Mouse (Mus musculus) forebrain, postnatal 0 days (tissue): ENCODE measurements at regions not wholly inside any gene's neighbourhood (a gene's known extent, or its start where the extent isn't known, plus 50 kb on each side); places are given as distances from the start of the nearest gene placed in this dataset.

Experiments used
- ATAC-seq: fragments of 200-750 bp; cut with Nextera tagmentation; 2 replicates; pipeline ENCODE4 v1.8.0; 2017; ENCODE audit warnings: mild to moderate bottlenecking, moderate library complexity
- DNase-seq: peaks from one replicate; pipeline ENCODE4 v3.0.0-alpha.2; 2015
- H3K27ac ChIP-seq: fragments of 300-500 bp; sonication (generic); 2 replicates; pipeline ENCODE4 v1.5.1; 2014; ENCODE audit warnings: low read depth, mild to moderate bottlenecking, antibody characterized with exemption, low read length, moderate library complexity, mixed read lengths
- H3K27me3 ChIP-seq: fragments of 300-500 bp; sonication (generic); 2 replicates; pipeline ENCODE4 v1.6.1; 2014; ENCODE audit warnings: mild to moderate bottlenecking, low read length, mixed read lengths; ENCODE audit not compliant: insufficient read depth
- H3K36me3 ChIP-seq: fragments of 300-500 bp; sonication (generic); 2 replicates; pipeline ENCODE4 v1.6.1; 2014; ENCODE audit warnings: mild to moderate bottlenecking, moderate library complexity; ENCODE audit not compliant: insufficient read depth
- H3K4me1 ChIP-seq: fragments of 300-500 bp; sonication (generic); 2 replicates; pipeline ENCODE4 v1.6.1; 2014; ENCODE audit warnings: antibody characterized with exemption; ENCODE audit not compliant: insufficient read depth
- H3K4me2 ChIP-seq: fragments of 300-500 bp; sonication (generic); 2 replicates; pipeline ENCODE4 v1.6.1; 2014; ENCODE audit warnings: low read depth, mild to moderate bottlenecking, moderate library complexity
- H3K4me3 ChIP-seq: fragments of 300-500 bp; sonication (generic); 2 replicates; pipeline ENCODE4 v1.5.1; 2014; ENCODE audit warnings: low read depth, low read length, mixed read lengths
- H3K9ac ChIP-seq: fragments of 300-500 bp; sonication (generic); 2 replicates; pipeline ENCODE4 v1.6.1; 2014; ENCODE audit warnings: mild to moderate bottlenecking
- H3K9me3 ChIP-seq: fragments of 300-500 bp; sonication (generic); 2 replicates; pipeline ENCODE4 v1.6.1; 2016; ENCODE audit warnings: low read length
- CTCF ChIP-seq: sonication (generic); IDR thresholded peaks from 2 replicates; pipeline ENCODE4 v1.5.1; 2016; ENCODE audit warnings: antibody characterized with exemption, control low read depth, low read depth
- WGBS: fragments of 180-500 bp; shearing (Covaris S2); extraction: QIAGEN DNeasy Blood & Tissue Kit; methylation state at CpG from one replicate; pipeline ENCODE4 v1.1.7; 2014; 5-methylcytosine and 5-hydroxymethylcytosine counted together

DNA sequence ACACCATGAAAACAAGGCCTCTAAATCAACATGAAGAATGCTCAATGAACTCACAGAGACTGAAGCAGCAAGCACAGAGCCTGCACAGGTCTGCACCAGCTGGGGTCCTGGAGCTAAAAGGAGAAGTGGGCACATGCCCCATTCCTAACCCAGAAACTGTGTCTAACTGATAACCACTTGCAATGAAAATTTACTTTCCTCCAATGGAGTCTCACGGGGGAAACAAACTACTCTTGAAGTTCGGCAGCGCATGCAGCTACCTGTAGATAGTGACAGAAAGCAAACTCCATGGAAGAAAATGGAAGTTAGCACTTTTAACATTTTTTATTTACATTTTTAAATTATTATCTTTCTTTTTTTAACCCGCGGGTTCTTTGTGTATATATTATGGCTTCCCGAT is 76.8 kb upstream of the Akap6 start:
- H3K27me3 ChIP-seq, result no peaks in the 10 kb centered on the region
- no peak overlapping the region for H3K9ac ChIP-seq
- DNase-seq, result no peak
- ATAC-seq, result no peak
- H3K4me1 ChIP-seq, result no peaks in the 10 kb centered on the region
- H3K36me3 ChIP-seq, result no peaks in the 10 kb centered on the region
- TF ChIP-seq CTCF, result no peak
- H3K9me3 ChIP-seq, result no peaks in the 10 kb centered on the region
- WGBS, result 96% methylated on average over 6 of the region's 6 CpGs
- no peak overlapping the region for H3K27ac ChIP-seq
- no peak overlapping the region for H3K4me2 ChIP-seq
- H3K4me3 ChIP-seq, result no peak overlapping the region

DNA sequence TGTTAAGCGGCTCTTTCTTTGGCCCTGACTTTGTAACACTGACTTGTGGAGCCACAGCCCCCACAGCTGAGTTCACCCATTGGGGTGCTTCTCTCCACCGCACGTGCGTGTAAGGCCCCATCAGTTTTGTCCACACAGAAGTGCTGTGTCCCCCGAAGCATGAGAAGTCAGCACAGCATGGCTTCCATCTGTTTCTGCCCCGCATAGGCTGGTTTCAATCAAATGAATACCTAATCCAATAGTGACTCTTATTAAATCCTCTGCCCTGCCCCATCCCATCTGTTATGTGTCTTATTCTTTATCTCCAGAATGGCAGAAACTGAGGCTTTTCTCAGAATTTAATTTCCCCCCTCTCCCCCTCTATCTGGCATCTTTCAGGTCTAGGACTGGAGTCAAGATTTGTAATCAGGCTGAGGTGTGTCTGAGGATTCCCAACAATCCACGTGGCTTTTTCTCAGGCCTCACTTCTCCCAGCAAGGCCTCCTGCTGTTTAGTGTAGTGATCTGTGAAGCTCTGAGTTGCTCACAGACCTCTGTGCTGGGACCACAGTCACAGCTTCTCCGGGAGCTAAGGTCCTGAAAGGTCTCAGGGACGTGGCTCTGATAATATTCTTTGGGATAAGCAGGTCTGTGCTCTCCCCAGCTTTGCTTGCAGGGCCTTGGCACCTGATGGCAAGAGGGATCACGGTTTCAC is 75.6 kb upstream of the Akap6 start:
- H3K27me3 ChIP-seq, result no peaks in the 10 kb centered on the region
- ATAC-seq (no peak), DNase-seq (no peak)
- no peaks in the 10 kb centered on the region for H3K9me3 ChIP-seq
- WGBS, result 56% methylated on average over 10 of the region's 10 CpGs
- no peak overlapping the region for H3K4me3 ChIP-seq
- H3K4me2 ChIP-seq, result no peak overlapping the region
- TF ChIP-seq CTCF, result no peak
- no peak overlapping the region for H3K9ac ChIP-seq
- no peaks in the 10 kb centered on the region for H3K36me3 ChIP-seq
- no peaks in the 10 kb centered on the region for H3K4me1 ChIP-seq
- H3K27ac ChIP-seq, result no peak overlapping the region

DNA sequence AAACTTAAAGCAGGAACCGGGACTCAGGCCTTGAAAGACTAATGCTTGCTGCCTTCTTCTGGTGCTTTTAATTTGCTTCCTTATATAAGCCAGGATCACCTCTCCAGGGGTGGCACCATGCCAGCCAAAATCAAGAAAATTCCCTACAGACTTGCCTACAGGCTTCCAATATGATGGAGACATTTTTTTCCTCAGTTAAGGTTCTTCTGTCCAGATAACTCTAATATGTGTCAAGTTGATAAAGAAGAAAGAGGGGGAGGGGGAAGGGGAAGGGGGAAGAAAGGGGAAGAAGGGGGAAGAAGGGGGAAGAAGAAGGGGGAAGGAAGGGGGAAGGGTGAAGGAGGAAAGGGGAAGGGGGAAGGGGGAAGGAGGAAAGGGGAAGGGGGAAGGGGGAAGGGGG is 74.3 kb upstream of the Akap6 start:
- 83% methylated on average over 1 of the region's 1 CpGs for WGBS
- Histone ChIP-seq H3K36me3 (no peaks in the 10 kb centered on the region), H3K9me3 (no peaks in the 10 kb centered on the region), H3K27ac (no peak overlapping the region), H3K4me3 (no peak overlapping the region), H3K27me3 (no peaks in the 10 kb centered on the region), H3K4me1 (no peaks in the 10 kb centered on the region), H3K4me2 (no peak overlapping the region), H3K9ac (no peak overlapping the region)
- no peak for ATAC-seq
- no peak for TF ChIP-seq CTCF
- no peak for DNase-seq

DNA sequence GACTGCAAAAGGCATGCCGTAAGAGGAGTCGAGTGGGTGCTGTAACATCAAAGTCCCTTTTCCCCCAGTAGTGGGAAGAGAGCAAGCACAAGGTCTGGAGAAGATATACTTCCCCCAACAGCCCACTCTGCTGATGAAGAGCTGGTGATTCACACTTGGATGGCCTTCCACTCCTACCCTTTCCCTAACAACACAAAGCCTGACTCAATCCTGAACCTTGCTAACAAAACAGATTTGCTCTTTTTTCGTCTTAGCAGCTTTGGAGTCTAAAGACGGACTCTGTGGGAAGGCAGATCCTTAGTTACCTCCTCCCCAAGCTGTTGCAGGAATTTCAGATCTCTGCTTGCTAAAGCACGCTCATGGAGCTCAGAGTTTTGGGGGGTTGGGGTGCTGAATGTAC is 70.4 kb upstream of the Akap6 start:
- Histone ChIP-seq H3K36me3 (no peaks in the 10 kb centered on the region), H3K4me2 (no peak overlapping the region), H3K9ac (no peak overlapping the region), H3K9me3 (no peaks in the 10 kb centered on the region), H3K4me1 (no peaks in the 10 kb centered on the region), H3K27ac (no peak overlapping the region), H3K27me3 (no peaks in the 10 kb centered on the region), H3K4me3 (no peak overlapping the region)
- TF ChIP-seq CTCF, result no peak
- DNase-seq (no peak), ATAC-seq (no peak)
- WGBS, result 64% methylated on average over 5 of the region's 5 CpGs

DNA sequence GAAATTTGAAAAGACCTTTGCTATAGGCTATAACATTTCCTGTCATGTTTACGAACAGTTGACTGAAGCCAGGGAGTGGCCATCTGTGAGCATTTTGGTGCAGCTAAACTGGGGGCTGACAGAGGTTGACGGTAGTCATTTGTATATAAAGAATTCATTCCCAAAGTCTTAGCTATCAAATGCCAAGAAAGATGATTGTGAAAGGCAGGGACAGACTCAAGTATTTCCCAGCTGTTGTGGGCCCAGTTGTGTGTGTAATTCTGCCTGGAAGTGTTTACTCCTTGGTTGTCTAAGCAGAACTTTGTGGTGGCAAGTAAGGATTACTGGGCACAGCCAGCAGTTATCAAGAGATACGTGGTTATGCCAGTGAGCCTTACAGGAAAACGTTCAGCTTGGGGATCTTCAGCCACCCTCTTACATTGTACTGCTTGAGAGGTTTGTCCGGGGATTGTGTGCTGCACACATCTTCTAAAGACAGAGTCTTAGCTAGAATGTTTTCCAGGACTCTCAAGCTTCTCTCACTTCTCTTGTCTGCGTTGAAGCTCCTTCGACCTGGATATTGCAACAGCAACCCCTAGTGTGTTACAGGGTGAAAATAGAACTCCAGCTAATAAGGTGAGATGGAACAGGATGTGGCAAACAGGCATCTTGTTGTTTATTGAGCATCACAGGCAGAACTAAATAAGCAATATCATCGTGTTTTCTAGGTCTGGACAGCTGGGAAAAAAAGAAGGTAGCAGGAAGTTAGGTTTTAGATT is 63.9 kb upstream of the Akap6 start:
- ATAC-seq (no peak), DNase-seq (no peak)
- H3K4me1 ChIP-seq, result no peaks in the 10 kb centered on the region
- TF ChIP-seq CTCF, result peak; percentile 23; the same call in 1 of the 2 replicates
- H3K27me3 ChIP-seq, result no peaks in the 10 kb centered on the region
- H3K4me3 ChIP-seq, result no peak overlapping the region
- H3K9me3 ChIP-seq, result no peaks in the 10 kb centered on the region
- 72% methylated on average over 8 of the region's 8 CpGs for WGBS
- H3K4me2 ChIP-seq, result no peak overlapping the region
- H3K27ac ChIP-seq, result no peak overlapping the region
- H3K9ac ChIP-seq, result no peak overlapping the region
- H3K36me3 ChIP-seq, result no peaks in the 10 kb centered on the region

DNA sequence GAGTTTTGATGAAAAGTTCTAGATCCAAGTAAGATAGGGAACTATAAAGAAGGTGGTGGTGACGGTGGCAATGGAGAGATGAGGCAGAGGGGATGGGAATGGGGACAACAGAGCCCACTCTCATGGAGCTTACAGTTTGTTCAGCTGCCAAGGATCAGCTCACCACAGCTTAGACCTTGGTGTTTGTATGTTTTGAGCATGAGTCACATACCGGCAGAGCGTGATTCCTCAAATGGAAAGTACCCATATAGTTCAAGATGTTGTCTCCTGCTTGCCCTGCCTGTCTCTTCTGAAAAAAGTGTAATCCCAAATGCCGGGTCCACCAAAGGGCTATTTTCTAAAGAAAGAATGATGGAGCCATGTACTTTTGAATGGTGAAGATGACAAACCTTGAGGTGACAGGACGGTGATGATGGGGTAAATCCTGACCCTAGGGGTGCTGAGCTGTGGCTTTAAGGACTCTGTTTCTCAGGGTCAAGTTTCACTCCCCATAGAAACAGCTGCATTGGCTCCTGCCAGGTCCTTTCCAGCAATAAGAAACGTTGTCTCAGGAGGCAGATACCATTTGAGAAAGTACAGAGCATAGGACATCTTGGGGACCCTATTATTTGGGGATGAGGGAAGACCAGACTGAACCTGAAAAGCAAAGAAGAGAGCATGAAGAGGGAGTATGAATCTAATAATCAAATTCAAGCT is 62.8 kb upstream of the Akap6 start:
- Histone ChIP-seq H3K9me3 (no peaks in the 10 kb centered on the region), H3K4me2 (no peak overlapping the region), H3K9ac (no peak overlapping the region), H3K36me3 (no peaks in the 10 kb centered on the region), H3K4me1 (no peaks in the 10 kb centered on the region), H3K27me3 (no peaks in the 10 kb centered on the region), H3K27ac (no peak overlapping the region), H3K4me3 (no peak overlapping the region)
- TF ChIP-seq CTCF, result no peak
- DNase-seq, result no peak
- WGBS, result 76% methylated on average over 6 of the region's 6 CpGs
- no peak for ATAC-seq

DNA sequence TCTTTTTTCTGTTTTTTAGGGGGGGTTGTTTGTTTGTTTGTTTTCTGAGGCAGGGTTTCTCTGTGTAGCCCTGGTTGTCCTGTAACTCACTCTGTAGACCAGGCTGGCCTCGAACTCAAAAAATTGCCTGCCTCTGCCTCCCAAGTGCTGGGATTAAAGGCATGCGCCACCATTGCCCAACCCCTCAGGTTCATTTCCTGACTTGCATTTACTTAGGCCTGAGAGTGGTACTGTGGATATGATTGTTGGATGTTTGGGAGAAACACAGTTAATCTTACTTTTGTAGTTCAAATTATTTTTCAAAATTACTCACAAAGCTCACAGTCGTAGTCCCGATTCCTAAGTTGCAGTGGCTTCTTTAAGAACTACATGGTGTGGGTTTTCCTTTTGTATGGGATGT is 62.3 kb upstream of the Akap6 start:
- H3K4me3 ChIP-seq, result no peak overlapping the region
- H3K36me3 ChIP-seq, result no peaks in the 10 kb centered on the region
- no peaks in the 10 kb centered on the region for H3K4me1 ChIP-seq
- no peak overlapping the region for H3K4me2 ChIP-seq
- H3K27me3 ChIP-seq, result no peaks in the 10 kb centered on the region
- WGBS, result 94% methylated on average over 4 of the region's 4 CpGs
- ATAC-seq (no peak), DNase-seq (no peak)
- H3K27ac ChIP-seq, result no peak overlapping the region
- no peak for TF ChIP-seq CTCF
- H3K9me3 ChIP-seq, result no peaks in the 10 kb centered on the region
- H3K9ac ChIP-seq, result no peak overlapping the region
